Mouse (Mus musculus): ENCODE data around the gene Ctsll3.

The Ctsll3 gene

DNA sequence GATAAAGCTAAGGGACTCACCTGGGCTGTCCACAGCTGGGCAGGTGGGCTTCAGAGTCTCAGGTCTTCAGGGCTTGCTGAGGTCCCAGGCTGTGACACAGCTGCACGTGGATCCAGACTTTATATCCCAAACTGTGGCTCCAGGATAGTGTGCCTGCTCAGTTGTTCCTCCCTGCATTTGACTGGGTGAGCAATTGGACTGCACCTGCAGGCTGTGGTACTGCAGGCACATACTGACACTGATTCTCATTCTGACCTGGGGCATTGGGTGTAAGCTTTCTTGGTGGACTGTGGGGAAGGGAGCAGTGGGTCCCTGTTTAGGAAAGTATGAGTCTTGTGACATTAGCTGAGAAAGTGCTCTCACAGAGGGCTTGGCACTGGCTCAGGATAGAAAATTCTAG, at the start of gene Ctsll3:
TSS of gene Ctsll3 (minus strand) at position 101 of the 400 bp plus-strand sequence.
- DNase-seq (ENCODE audit: low spot score in 2 of 2), result no peak

GRCm38 (mm10) chr13:60848241-60849120, 45.8 kb upstream of the Ctsll3 start:
- no peak for DNase-seq (ENCODE audit: low spot score in 2 of 2)

- no peak for DNase-seq (ENCODE audit: low spot score in 2 of 2)
Measured at GRCm38 (mm10) chr13:60843153-60843552, 40.5 kb upstream of the Ctsll3 start.

DNA sequence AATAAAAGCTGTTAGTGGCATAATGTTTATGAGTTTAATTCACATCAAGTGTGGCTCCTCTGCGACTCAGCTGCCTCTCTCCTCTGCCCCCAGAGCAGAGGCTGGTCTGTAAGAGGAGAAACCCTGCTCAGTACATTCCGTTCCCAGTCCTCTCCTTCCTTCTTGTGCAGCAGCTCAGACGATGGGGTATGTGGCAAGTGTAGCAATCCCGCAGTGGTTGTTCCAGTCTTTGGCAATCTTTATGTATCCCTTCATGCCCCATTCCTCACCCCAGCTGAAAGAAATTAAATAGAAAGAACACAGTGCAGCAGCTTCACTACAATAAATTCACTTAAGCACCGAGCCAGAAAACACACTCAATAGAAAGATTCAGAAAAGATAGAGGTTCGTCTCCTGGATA, 40.1 kb upstream of the Ctsll3 start:
- no peak for DNase-seq (ENCODE audit: low spot score in 2 of 2)

- no peak for DNase-seq (ENCODE audit: low spot score in 2 of 2)
Measured at GRCm38 (mm10) chr13:60839353-60839902, 36.8 kb upstream of the Ctsll3 start.

DNA sequence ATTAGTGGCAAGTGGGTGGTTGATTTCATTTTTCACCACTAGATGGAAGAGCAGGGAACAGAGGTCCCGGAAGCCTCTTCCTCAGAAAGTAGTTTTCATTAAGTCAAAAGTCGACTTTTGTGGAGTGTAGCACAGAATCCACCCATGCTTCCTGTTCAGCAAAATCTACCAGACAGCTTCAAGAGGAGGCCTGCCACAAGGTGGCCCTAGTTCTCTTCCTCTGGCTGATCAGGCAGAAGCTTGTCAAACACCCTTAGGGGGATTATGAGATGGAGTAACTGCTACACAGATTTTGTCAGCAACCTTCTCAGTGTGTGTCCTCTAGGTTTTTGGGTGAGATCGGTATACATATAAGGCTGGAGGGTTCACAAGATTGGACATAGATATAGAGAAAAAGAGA, 23.4 kb upstream of the Ctsll3 start:
- no peak for DNase-seq (ENCODE audit: low spot score in 2 of 2)

DNA sequence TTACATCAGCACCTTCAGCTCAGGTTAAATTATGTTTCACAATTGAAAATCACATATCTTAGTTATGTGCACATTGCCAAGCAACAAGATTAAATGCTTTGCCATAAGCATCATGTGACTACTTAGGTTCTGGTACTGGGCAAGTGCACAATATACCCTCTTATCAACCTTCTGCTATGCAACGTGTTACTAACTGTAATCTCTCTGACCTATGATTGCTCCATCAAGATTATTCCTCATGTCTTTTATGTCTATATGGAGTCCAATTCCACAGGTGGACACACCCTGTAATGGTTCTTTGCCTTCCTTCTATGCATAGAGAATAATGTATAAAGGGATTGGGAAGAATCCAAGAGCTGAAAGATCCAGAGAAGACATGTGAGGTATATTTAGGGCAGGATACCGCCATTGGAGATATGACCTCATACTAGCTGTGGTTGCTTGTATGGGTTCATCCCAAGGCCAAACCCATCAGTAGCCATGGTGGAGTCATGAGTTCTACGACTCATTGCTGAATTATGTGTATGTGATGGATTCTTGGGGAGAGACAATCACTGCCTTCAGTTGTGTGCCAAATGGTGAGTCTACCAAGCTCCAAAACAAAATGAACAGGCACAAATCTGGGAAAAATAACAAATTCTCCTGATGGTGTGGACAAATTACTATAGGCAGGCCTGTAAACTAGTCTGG, 18.0 kb upstream of the Ctsll3 start:
- DNase-seq (ENCODE audit: low spot score in 2 of 2), result no peak

- no peak for DNase-seq (ENCODE audit: low spot score in 2 of 2)
Measured at GRCm38 (mm10) chr13:60819469-60819868, 16.8 kb upstream of the Ctsll3 start.

DNA sequence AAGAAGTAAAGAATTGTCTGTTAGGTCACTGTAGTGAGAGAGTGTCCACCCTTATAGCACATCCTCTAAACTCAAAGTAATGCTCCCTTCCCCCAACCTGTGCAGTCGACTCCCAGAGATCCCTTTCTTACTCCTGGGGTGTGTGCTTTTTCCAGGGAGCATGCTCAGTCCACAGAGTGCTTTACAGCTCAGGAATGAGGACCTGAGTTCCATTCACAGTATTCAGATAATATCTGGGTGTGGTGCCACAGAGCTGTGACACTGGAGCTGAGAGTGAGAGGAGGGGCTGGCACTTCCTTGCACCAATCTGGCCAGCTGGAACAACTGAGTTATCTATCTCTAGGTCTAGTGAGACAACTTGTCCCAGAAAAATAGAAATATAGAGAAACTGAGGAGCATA, 11.1 kb upstream of the Ctsll3 start:
- no peak for DNase-seq (ENCODE audit: low spot score in 2 of 2)

DNA sequence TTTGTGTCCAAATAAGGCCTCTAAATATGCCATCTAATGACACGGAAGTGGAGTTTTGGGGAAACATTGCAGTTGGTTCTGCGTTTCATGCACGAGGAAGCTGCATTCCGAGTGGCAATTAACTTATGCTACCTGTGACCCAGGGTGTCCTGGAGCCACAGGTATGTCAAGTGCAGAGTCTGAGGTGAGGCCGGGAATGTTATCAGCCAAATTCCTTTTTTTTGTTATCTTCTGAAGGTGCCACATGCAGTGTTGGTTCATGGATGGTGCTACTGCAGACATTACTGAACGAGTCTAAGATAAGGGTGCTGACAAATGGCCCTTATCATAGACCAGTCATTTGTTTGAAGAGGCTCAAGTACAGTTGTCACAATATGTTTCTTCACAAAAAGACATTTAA, 10.1 kb upstream of the Ctsll3 start:
- DNase-seq (ENCODE audit: low spot score in 2 of 2), result no peak

DNA sequence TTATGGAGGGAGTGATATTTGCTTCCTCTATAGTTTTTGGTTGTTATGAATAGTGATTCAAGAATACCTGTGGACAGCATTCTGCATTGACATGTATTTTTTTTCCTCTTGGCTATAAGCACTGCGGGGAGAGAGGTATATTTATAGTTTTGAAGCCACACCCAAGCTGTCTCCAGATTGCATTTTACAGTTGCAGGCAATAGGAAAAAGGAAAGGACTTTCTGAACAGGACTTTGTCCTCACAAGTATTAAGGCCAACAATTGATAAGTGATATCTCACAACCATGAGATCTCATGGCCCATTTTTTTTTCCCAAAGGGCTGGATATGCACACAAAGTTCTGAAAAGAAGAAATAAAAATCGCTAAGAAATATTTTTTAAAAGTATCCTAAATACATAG, 7.0 kb upstream of the Ctsll3 start:
- no peak for DNase-seq (ENCODE audit: low spot score in 2 of 2)

GRCm38 (mm10) chr13:60789466-60789865, 13.2 kb downstream of the Ctsll3 start:
- no peak for DNase-seq (ENCODE audit: low spot score in 2 of 2)

GRCm38 (mm10) chr13:60786264-60786663, 16.4 kb downstream of the Ctsll3 start, which contains the start of gene BC051665:
TSS of gene BC051665 (minus strand) at chr13:60786364.
- DNase-seq (ENCODE audit: low spot score in 2 of 2), result no peak

GRCm38 (mm10) chr13:60783301-60783700, 19.3 kb downstream of the Ctsll3 start:
- no peak for DNase-seq (ENCODE audit: low spot score in 2 of 2)

DNA sequence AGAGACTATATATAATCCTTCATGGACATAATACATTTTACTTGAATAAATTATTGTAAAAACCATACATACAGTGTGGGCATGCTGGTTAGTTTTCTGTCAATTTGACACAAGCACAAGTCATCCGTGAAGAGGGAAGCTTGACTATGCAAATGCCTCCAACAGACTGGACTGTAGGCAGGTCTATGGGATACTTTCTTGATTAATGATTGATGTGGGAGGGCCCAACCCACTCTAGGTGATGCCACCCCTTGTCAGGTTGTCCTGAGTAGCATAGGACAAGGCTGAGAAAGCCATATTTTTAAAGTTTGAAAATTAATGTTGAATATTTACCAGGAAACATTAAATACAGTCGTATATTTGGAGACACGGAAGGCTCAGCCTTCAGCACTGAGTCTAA, 22.1 kb downstream of the Ctsll3 start:
- DNase-seq (ENCODE audit: low spot score in 2 of 2), result no peak

DNA sequence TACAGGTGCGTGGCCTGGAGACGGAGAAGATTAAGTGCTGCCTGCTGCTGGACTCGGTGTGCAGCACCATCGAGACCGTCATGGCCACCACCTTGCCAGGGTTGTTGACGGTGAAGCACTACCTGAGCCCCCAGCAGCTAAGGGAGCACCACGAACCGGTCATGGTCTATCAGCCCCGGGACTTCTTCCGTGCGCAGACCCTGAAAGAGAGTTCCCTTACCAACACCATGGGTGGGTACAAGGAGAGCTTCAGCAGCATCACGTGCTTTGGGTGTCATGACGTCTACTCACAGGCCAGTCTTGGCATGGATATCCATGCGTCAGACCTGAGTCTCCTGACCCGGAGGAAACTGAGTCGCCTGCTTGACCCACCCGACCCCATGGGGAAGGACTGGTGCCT, 41.5 kb downstream of the Ctsll3 start:
- DNase-seq (ENCODE audit: low spot score in 2 of 2), result no peak

- DNase-seq (ENCODE audit: low spot score in 2 of 2), result no peak
Measured at GRCm38 (mm10) chr13:60760392-60760791, 42.3 kb downstream of the Ctsll3 start.

DNA sequence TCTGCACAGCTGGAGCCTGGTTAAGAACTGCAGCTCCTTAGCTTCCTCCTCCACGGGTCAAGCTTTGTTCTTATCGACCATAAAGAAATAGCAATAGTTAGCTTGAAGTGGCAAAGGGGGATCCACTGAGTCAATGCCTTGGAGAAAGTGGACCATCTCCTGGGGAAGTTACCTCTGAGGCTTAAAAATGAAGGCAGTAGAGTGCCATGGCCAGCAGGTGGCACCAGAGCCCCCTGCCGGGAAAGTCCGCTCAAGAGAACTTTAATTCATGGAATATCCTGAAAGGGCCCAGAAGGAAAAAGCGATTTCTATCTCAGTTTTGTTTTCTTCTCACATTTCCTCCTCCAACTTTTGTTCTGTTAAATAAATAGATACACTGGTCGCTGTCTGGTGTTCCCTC, 43.5 kb downstream of the Ctsll3 start:
- no peak for DNase-seq (ENCODE audit: low spot score in 2 of 2)

DNA sequence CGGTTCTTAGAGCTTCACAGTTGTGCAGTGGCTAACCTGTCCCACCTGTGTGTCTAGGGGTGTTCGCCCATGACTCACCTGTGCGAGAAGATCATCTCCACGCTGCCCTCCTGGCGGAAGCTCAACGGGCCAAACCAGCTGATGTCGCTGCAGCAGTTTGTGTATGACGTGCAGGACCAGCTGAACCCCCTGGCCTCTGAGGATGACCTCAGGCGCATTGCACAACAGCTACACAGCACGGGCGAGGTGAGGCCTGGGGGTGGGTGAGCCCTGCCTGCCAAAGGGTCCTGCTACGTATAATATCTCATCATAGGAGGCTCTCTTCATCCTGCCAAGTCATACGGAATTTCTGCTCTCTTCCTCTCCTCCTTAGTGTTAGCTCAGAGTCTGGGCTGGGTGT, 45.4 kb downstream of the Ctsll3 start:
- peak in 1 of 2 experiments; percentile 57 for DNase-seq (ENCODE audit: low spot score in 2 of 2)

- DNase-seq (ENCODE audit: low spot score in 2 of 2), result no peak
Measured at GRCm38 (mm10) chr13:60755251-60755650, 47.4 kb downstream of the Ctsll3 start.

- no peak for DNase-seq (ENCODE audit: low spot score in 2 of 2)
Measured at GRCm38 (mm10) chr13:60753216-60753615, 49.4 kb downstream of the Ctsll3 start.

DNA sequence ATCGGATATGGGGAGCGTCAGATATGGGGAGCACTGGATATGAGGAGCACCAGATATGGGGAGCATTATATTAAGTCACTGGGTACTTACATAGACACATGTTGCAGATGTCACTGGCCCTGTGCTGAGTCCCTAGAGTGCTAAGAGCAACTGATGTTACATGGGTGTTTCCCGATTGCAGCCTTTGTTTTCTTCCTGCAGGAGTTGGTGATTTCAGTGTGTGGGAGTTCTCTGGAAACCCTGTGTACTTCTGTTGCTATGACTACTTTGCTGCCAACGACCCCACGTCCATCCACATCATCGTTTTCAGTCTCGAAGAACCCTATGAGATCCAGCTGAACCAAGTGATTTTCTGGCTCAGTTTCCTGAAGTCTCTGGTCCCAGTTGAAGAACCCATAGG, 51.7 kb downstream of the Ctsll3 start:
- DNase-seq (ENCODE audit: low spot score in 2 of 2), result no peak

- no peak for DNase-seq (ENCODE audit: low spot score in 2 of 2)
Measured at GRCm38 (mm10) chr13:60748556-60748955, 54.1 kb downstream of the Ctsll3 start.

Data from spleen, postnatal 4 days (tissue).